Mouse (Mus musculus) liver, embryonic 11.5 days (tissue): Measurements from ENCODE around the gene Ero1lb. TPM values are rescaled to one million over a fixed set of nuclear protein-coding genes. Genes with fewer than 3 reads are reported as not detected.

ENCODE experiments used
- ATAC-seq: fragments of 200-750 bp; cut with Nextera tagmentation; replicated peaks from 2 replicates; pipeline ENCODE4 v1.8.0; 2017; ENCODE audit warnings: moderate number of reproducible peaks, mild to moderate bottlenecking, moderate TSS enrichment, moderate library complexity; ENCODE audit not compliant: low FRiP score
- DNase-seq: peaks from one replicate; pipeline ENCODE4 v3.0.0-alpha.2; 2017; ENCODE audit warnings: low spot score
- H3K27ac ChIP-seq: fragments of 300-500 bp; sonication (generic); 2 replicates; pipeline ENCODE4 v1.5.1; 2014; ENCODE audit warnings: mild to moderate bottlenecking, low read depth, low read length, control low read depth
- H3K27me3 ChIP-seq: fragments of 300-500 bp; sonication (generic); replicated peaks from 2 replicates; pipeline ENCODE4 v1.6.1; 2014; ENCODE audit warnings: low read length, mixed read lengths; ENCODE audit not compliant: control insufficient read depth, insufficient read depth
- H3K36me3 ChIP-seq: fragments of 300-500 bp; sonication (generic); 2 replicates; pipeline ENCODE4 v1.6.1; 2014; ENCODE audit warnings: mild to moderate bottlenecking, low read length, moderate library complexity, mixed read lengths; ENCODE audit not compliant: control insufficient read depth, insufficient read depth
- H3K4me1 ChIP-seq: fragments of 300-500 bp; sonication (generic); replicated peaks from 2 replicates; pipeline ENCODE4 v1.6.1; 2014; ENCODE audit warnings: low read length, mixed read lengths; ENCODE audit not compliant: control insufficient read depth, insufficient read depth
- H3K4me2 ChIP-seq: fragments of 300-500 bp; sonication (generic); 2 replicates; pipeline ENCODE4 v1.6.1; 2014; ENCODE audit warnings: mild to moderate bottlenecking, control low read depth, moderate library complexity
- H3K4me3 ChIP-seq: fragments of 300-500 bp; sonication (generic); 2 replicates; pipeline ENCODE4 v1.5.1; 2014; ENCODE audit warnings: low read depth, low read length, control low read depth
- H3K9ac ChIP-seq: fragments of 300-500 bp; sonication (generic); 2 replicates; pipeline ENCODE4 v1.6.1; 2014; ENCODE audit warnings: low read depth, low read length, control low read depth
- H3K9me3 ChIP-seq: fragments of 300-500 bp; sonication (generic); 2 replicates; pipeline ENCODE4 v1.6.1; 2016; ENCODE audit warnings: low read length, inconsistent platforms, mixed read lengths; ENCODE audit not compliant: control insufficient read depth
- WGBS: fragments of 180-500 bp; shearing (Covaris S2); extraction: QIAGEN DNeasy Blood & Tissue Kit; methylation state at CpG from one replicate; pipeline ENCODE4 v1.1.7; 2014; 5-methylcytosine and 5-hydroxymethylcytosine counted together
- polyA plus RNA-seq: library from polyadenylated mRNA; unstranded; fragments of >200 nt; fragmentation: Nextera tagmentation; extraction: Ambion mirVana; gene quantifications from 2 replicates; pipeline ENCODE4 v1.2.1, GENCODE M21; 2014

Ero1lb gene
- polyA plus RNA-seq, 1 experiment from 2014 or later = 3.6 TPM

DNA sequence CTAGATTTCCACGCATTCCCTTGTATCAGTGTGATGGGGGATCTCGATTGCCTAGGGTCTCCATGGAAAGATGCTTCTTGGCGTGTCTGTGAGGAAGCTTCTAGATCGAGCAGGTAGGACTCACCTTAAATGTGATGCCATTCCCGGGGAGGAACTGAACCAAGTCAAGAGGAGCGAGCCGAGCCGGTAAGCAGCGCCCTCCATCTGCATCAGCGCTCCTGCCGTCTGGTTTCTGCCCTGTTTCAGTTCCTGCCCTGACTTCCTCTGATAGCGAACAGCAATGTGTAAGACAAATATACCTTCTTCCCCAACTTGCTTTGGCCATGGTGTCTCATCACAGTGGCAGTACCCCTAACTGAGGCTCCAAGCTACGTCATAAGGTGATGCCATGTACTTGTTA is 25.6 kb upstream of the Ero1lb start:
- 60% methylated on average over 13 of the region's 13 CpGs for whole genome bisulfite sequencing
- H3K27ac ChIP-seq = no peak overlapping the region
- 0 out of 2 replicates have a peak, but pooled peaks cover 3% of the 10 kb centered on the region for H3K27me3 ChIP-seq
- DNase-seq = no peak
- H3K9ac ChIP-seq = no peak overlapping the region
- H3K4me3 ChIP-seq = no peak overlapping the region
- H3K4me1 ChIP-seq = no peaks in the 10 kb centered on the region
- ATAC-seq = no peak
- H3K36me3 ChIP-seq = no peaks in the 10 kb centered on the region
- no peaks in the 10 kb centered on the region for H3K9me3 ChIP-seq
- no peak overlapping the region for H3K4me2 ChIP-seq

DNA sequence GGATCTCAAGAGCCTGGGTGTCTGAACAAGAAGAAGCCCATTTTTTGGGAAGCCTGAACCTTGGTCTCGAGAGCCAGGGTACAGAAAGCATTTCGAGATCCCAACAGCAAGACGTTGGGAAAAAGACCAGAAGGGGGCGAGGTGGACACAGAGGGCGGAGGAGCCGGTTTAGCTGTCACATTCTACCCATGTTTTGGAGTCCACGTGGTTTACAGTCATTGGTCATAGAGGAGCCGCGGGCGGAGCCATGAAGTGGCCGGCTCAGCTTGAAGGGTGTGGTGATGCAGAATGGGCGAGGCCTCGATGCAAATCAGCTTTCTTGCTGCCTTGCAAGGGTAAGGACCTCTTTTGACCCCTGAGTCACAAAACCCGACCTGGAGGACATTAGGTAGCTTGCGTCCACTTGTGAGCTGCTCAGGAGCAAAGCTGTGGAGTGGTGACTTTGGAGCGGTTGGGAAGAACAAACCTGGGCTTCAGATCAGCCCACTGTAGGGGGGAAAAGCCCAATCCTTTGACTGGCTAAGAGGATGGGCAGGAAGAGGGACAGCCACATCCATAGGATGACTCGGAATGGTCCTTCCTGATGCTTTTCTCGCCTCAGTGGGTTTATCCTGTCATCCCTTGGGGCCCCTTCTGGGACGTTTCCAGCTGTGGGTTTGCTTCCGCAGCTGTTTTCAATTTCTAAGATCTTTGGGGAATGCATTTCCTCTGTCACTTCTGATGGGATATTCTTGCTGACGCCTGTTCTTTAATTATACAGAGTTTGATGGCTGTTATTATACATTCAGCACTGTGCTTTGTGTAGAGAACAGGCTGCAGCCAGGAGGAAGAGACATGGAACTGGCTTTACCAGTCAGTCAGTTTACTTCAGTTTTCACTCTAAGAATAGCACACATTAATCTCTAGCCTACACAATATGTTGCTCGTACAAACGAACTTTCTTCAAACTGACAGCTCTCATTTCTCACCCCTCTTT is 23.4 kb upstream of the Ero1lb start:
- WGBS = 11% methylated on average over 23 of the region's 23 CpGs
- no peak overlapping the region for H3K9ac ChIP-seq
- H3K4me2 ChIP-seq = peak overlapping the region; percentile 36; the same call in 1 of the 2 replicates
- 0 out of 2 replicates have a peak, but pooled peaks cover 3% of the 10 kb centered on the region for H3K27me3 ChIP-seq
- ATAC-seq (peak; percentile 81), DNase-seq (peak; percentile 47)
- H3K4me3 ChIP-seq = no peak overlapping the region
- H3K27ac ChIP-seq = no peak overlapping the region
- no peaks in the 10 kb centered on the region for H3K4me1 ChIP-seq
- H3K9me3 ChIP-seq = no peaks in the 10 kb centered on the region
- H3K36me3 ChIP-seq = no peaks in the 10 kb centered on the region

DNA sequence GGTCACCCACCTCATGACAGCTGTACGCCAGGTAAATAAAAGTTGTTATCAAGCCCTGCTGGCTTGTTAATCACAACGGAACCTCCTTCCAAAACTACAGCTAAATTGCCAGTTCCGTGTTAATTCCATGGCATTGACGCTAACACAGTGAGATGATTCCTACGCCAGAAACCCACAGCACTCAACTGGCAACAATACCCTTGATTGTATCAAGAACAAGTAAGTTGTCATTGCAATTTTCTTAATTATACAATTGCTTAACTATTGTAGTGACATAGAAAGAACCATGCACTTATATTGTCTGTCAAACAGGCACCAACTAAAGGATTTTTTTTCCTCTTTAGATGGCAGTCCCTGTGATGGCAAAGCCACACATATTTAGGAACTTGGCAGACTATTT is 22.4 kb upstream of the Ero1lb start:
- Histone ChIP-seq H3K4me3 (no peak overlapping the region), H3K4me1 (no peaks in the 10 kb centered on the region), H3K9ac (no peak overlapping the region), H3K9me3 (no peaks in the 10 kb centered on the region), H3K4me2 (no peak overlapping the region), H3K36me3 (no peaks in the 10 kb centered on the region), H3K27ac (no peak overlapping the region), H3K27me3 (0 out of 2 replicates have a peak, but pooled peaks cover 3% of the 10 kb centered on the region)
- no peak for DNase-seq
- ATAC-seq = no peak
- 78% methylated on average over 5 of the region's 5 CpGs for WGBS

DNA sequence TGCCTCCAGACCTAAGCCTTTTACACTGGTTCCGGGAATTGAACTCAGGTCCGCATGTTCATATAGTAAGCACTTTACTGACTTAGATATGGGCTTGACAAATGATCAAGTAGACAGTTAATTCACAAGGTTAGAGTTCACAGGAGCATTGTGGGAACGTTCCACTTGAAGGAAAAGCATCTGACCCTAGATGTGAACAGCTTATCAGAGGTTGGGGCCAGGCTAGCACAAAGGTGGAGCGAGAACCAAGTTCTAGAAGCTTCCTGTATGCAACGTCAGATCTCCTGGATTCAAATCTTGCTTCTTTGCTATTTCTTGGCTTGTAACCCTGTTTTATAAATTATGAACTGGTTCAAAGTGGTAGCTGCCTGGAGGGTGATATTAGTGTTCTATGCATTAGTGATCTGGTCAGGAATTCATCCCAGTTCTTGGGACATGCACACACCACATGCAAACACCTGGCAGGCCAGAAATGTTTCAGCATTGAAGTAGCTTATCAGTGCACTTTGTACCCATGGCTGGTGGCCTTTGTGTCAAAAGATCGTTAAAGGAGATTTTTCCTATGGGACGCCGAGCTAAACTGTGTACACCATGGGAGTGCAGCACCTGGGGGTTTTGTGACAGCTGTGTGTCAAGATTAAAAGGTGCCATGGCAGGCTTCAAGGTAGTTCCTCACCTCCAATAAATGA is 21.6 kb upstream of the Ero1lb start:
- 73% methylated on average over 8 of the region's 8 CpGs for WGBS
- Histone ChIP-seq H3K4me3 (no peak overlapping the region), H3K36me3 (no peaks in the 10 kb centered on the region), H3K9me3 (no peaks in the 10 kb centered on the region), H3K4me2 (no peak overlapping the region), H3K27ac (no peak overlapping the region), H3K9ac (no peak overlapping the region), H3K27me3 (0 out of 2 replicates have a peak, but pooled peaks cover 3% of the 10 kb centered on the region), H3K4me1 (no peaks in the 10 kb centered on the region)
- 0 out of 2 replicates have a peak, but pooled peaks have one; percentile 24 for ATAC-seq
- DNase-seq = no peak

DNA sequence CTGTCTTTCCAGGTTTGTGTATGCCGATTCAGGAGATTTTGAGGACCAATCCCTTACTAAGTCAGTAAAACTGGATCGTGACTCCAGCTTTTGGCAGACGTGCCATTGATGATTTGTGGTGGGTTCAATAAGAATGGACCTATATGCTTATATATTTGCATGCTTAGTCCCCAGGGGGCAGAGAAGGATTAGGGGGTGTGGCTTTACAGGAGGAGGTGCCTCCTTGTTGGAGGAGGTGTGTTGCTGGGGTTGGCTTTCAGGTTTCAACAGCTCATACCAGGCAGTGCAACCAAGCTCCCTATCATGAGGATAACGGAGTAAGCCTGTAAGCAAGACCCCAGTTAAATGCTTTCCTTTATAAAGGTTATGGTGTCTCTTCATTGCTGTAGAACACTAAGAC is 11.5 kb upstream of the Ero1lb start:
- Histone ChIP-seq H3K27ac (no peak overlapping the region), H3K4me2 (no peak overlapping the region), H3K9me3 (no peaks in the 10 kb centered on the region), H3K27me3 (no peaks in the 10 kb centered on the region), H3K9ac (no peak overlapping the region), H3K36me3 (no peaks in the 10 kb centered on the region), H3K4me3 (no peak overlapping the region), H3K4me1 (no peaks in the 10 kb centered on the region)
- ATAC-seq (no peak), DNase-seq (no peak)
- 56% methylated on average over 4 of the region's 4 CpGs for WGBS

DNA sequence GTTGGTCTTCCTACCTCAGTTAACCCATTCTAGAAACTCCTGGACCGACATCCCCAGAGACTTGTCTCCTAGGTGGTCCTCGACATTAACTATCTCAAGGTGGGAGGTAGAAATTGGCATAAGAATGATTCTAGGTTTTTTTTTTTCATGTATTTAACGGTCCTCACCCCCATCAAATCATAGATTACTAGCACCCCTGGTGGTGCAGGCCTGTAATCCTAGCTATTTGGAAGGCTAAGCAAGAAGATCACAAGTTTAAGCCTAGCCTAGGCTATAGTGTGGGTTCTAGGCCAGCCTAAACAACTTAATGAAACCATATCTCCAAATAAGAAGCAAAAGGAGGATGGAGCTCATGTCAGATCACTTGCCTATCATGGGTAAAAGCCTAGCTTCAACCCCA is 6.6 kb upstream of the Ero1lb start:
- no peak overlapping the region for H3K4me3 ChIP-seq
- no peak overlapping the region for H3K27ac ChIP-seq
- H3K4me1 ChIP-seq = no peaks in the 10 kb centered on the region
- H3K4me2 ChIP-seq = no peak overlapping the region
- H3K9ac ChIP-seq = no peak overlapping the region
- no peaks in the 10 kb centered on the region for H3K9me3 ChIP-seq
- H3K27me3 ChIP-seq = no peaks in the 10 kb centered on the region
- ATAC-seq = no peak
- WGBS = 54% methylated on average over 3 of the region's 3 CpGs
- H3K36me3 ChIP-seq = no peaks in the 10 kb centered on the region
- no peak for DNase-seq

DNA sequence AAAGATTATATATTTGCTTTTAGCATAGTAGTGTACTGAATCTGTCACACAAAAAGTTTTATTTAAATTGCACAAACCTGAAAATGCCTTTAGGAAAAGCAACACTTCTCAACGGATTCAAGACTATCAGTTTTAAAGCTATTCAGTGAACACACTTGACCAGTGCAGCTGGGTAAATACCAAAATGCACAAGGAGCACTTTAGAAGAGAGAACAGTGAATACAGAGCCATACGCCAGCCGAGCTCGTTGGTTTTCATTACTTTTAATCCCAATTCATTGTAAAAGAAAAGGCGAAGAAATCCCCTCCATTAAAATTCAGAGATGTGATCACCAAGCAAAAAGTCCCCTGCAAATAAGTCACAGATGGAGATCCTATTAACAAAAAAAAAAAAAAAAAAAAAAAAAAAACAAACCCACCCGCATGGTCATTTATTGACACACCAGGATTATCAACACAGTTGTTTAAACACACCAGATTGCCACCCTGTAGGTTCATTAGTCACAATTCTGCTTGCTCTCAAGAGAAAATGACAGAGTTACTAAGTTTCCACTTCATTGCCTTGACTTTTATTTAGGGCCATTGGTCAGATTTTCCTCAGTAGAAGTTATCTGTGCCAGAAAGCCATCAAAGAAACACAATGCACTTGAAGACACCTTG is 6.1 kb upstream of the Ero1lb start:
- DNase-seq (no peak), ATAC-seq (no peak)
- no peak overlapping the region for H3K27ac ChIP-seq
- no peaks in the 10 kb centered on the region for H3K9me3 ChIP-seq
- no peaks in the 10 kb centered on the region for H3K36me3 ChIP-seq
- no peaks in the 10 kb centered on the region for H3K27me3 ChIP-seq
- no peak overlapping the region for H3K4me2 ChIP-seq
- H3K4me1 ChIP-seq = no peaks in the 10 kb centered on the region
- no peak overlapping the region for H3K4me3 ChIP-seq
- no peak overlapping the region for H3K9ac ChIP-seq
- WGBS = 66% methylated on average over 6 of the region's 6 CpGs

DNA sequence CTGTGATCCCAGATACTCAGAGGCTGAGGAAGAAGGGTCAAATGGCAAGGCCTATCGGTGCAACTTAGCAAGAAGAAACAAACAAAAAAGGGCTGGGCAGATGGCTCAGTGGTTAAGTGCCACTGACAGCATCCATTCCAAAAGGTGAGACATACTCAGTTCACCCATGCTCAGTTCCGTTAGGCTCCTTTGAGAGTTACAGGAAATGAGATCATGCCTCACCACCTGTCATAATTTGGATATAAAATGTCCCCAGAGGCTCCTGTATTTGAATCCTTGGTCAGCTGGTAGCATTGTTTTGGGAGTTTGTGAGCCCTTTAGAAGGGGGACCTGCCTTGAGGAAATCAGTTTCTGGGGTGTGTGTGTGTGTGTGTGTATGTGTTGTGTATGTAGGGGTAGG is 3.9 kb upstream of the Ero1lb start:
- Histone ChIP-seq H3K4me1 (no peaks in the 10 kb centered on the region), H3K9me3 (no peaks in the 10 kb centered on the region), H3K4me2 (no peak overlapping the region), H3K4me3 (no peak overlapping the region), H3K27me3 (no peaks in the 10 kb centered on the region; the same call in 1 of the 2 replicates), H3K9ac (no peak overlapping the region), H3K27ac (no peak overlapping the region), H3K36me3 (no peaks in the 10 kb centered on the region)
- ATAC-seq = no peak
- WGBS = 56% methylated on average over 2 of the region's 2 CpGs
- DNase-seq = no peak
